ENCODE assay signal across 8 mouse cellular contexts in the genomic region with DNA sequence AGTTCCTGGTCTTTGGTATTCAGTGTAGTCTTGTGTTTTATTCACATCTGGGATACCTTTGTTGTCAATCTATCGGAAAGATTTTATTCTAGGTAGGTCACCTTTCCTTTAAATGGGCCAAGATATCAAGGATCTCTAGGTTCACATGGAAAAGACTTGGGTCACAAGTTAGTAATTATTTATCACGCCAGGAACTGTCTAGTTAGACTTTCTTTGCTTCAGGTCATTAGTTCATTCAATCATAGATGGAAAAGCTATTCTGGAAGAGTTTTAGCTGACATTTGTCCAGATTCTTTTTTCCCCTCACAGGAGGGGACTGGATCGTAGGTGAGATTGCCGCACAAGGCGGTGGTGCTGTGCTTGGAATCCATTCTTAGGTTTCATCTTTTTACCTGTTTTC. TPM values are rescaled to one million over a fixed set of nuclear protein-coding genes. Genes with fewer than 3 reads are reported as not detected.
DNase-seq lines count a peak whose midpoint lies in the region; ATAC-seq and TF ChIP-seq lines count a peak whose summit lies in the region.

No protein-coding gene starts in this region.

- intact Hi-C loops in left cerebral cortex, postnatal 36 days (cut with DNase I): loop anchor here (2.0 kb wide), 1 partner anchor 69 kb away; no protein-coding TSS in a partner anchor

- no peak for DNase-seq in kidney, postnatal 10 days
- no peak for DNase-seq in hindbrain, embryonic 14.5 days (ENCODE audit: low spot score)
- DNase-seq in right cerebral cortex, adult 2 months (ENCODE audit: low spot score in 2 of 2): no peak
- no peak for DNase-seq in left cerebral cortex, postnatal 36 days (ENCODE audit: low spot score in 2 of 2)
- no peak for DNase-seq in spleen, adult 18-20 months

- H3K4me3 ChIP-seq in kidney, embryonic 16.5 days (ENCODE audit: low read length): peak overlapping the region; percentile 98
- H3K4me3 ChIP-seq in cortical plate, adult 2 months (ENCODE audit: insufficient read depth, low read length): peak overlapping the region; percentile 96; the same call in 1 of the 2 replicates
- H3K4me3 ChIP-seq in hindbrain, embryonic 14.5 days (replicated peaks; ENCODE audit: low read length): peak overlapping the region; percentile 95
- H3K4me3 ChIP-seq in midbrain, embryonic 15.5 days: peak overlapping the region; percentile 98

- H3K27ac ChIP-seq in kidney, embryonic 16.5 days (ENCODE audit: low read length): peak overlapping the region; percentile 98; the same call in 1 of the 2 replicates
- no peak overlapping the region for H3K27ac ChIP-seq in cortical plate, adult 2 months (ENCODE audit: insufficient read depth, low read length)
- H3K27ac ChIP-seq in hindbrain, embryonic 14.5 days: peak overlapping the region; percentile 99
- peak overlapping the region; percentile 75 for H3K27ac ChIP-seq in midbrain, embryonic 15.5 days

- 25% methylated on average over 5 of the region's 5 CpGs for WGBS in kidney, embryonic 16.5 days
- WGBS in hindbrain, embryonic 14.5 days: 25% methylated on average over 5 of the region's 5 CpGs
- WGBS in midbrain, embryonic 15.5 days: 25% methylated on average over 5 of the region's 5 CpGs

- H3K4me1 ChIP-seq in kidney, embryonic 16.5 days (ENCODE audit: insufficient read depth, low read length): peaks cover 18% of the 10 kb centered on the region
- H3K4me1 ChIP-seq in cortical plate, adult 2 months (ENCODE audit: control insufficient read depth, insufficient read depth, low read length): peaks cover 4% of the 10 kb centered on the region
- H3K4me1 ChIP-seq in hindbrain, embryonic 14.5 days (replicated peaks; ENCODE audit: control insufficient read depth, insufficient read depth, low read length): peaks cover 14% of the 10 kb centered on the region
- peaks cover 19% of the 10 kb centered on the region for H3K4me1 ChIP-seq in midbrain, embryonic 15.5 days

- 0 out of 2 replicates have a peak, but pooled peaks cover 3% of the 10 kb centered on the region for H3K27me3 ChIP-seq in kidney, embryonic 16.5 days (ENCODE audit: insufficient read depth, low read length)
- peaks cover 13% of the 10 kb centered on the region; the same call in 1 of the 2 replicates for H3K27me3 ChIP-seq in hindbrain, embryonic 14.5 days (ENCODE audit: control insufficient read depth, insufficient read depth, low read length)
- H3K27me3 ChIP-seq in midbrain, embryonic 15.5 days (replicated peaks): peaks cover 11% of the 10 kb centered on the region; the same call in 1 of the 2 replicates

- no peaks in the 10 kb centered on the region for H3K9me3 ChIP-seq in kidney, embryonic 16.5 days (ENCODE audit: low read length)
- H3K9me3 ChIP-seq in hindbrain, embryonic 14.5 days (ENCODE audit: control insufficient read depth, low read length): no peaks in the 10 kb centered on the region
- no peaks in the 10 kb centered on the region for H3K9me3 ChIP-seq in midbrain, embryonic 15.5 days

- peak overlapping the region; percentile 60 for H3K4me2 ChIP-seq in kidney, embryonic 16.5 days (replicated peaks; ENCODE audit: low read depth, low read length)
- H3K4me2 ChIP-seq in hindbrain, embryonic 14.5 days (replicated peaks): peak overlapping the region; percentile 98
- H3K4me2 ChIP-seq in midbrain, embryonic 15.5 days: peak overlapping the region; percentile 48

- TF ChIP-seq CTCF in cortical plate, adult 2 months (IDR thresholded peaks at IDR 0.05; ENCODE audit: extremely low read depth, insufficient read depth, low read length): no peak

- no peak for ATAC-seq in kidney, embryonic 16.5 days (ENCODE audit: low FRiP score, low TSS enrichment)
- ATAC-seq in hindbrain, embryonic 14.5 days (ENCODE audit: low FRiP score): no peak
- peak; percentile 2; the same call in 1 of the 2 replicates for ATAC-seq in midbrain, embryonic 15.5 days (replicated peaks)

- peak overlapping the region; percentile 59 for H3K9ac ChIP-seq in kidney, embryonic 16.5 days (replicated peaks; ENCODE audit: low read length)
- H3K9ac ChIP-seq in hindbrain, embryonic 14.5 days: peak overlapping the region; percentile 98
- H3K9ac ChIP-seq in midbrain, embryonic 15.5 days: no peak overlapping the region

- TF ChIP-seq POLR2A in cortical plate, adult 2 months (IDR thresholded peaks at IDR 0.05; ENCODE audit: extremely low read depth, insufficient read depth, low read length): no peak

- H3K36me3 ChIP-seq in kidney, embryonic 16.5 days (ENCODE audit: insufficient read depth, low read length): no peaks in the 10 kb centered on the region
- no peaks in the 10 kb centered on the region for H3K36me3 ChIP-seq in hindbrain, embryonic 14.5 days (replicated peaks; ENCODE audit: control insufficient read depth, insufficient read depth)
- no peaks in the 10 kb centered on the region for H3K36me3 ChIP-seq in midbrain, embryonic 15.5 days (replicated peaks)

RNA-seq across cellular contexts. Expression of gene Ap1g1, which starts 0.5 kb away (rescaled TPM):
- 46.6 and 53.6 TPM in 2 replicates for polyA plus RNA-seq in kidney, embryonic 16.5 days (2015; fragmentation: Nextera tagmentation; extraction: Ambion mirVana)
- 68.4 and 68.9 TPM in 2 replicates for polyA plus RNA-seq in cortical plate, adult 2 months (2012; rRNA removed)
- polyA plus RNA-seq in hindbrain, embryonic 14.5 days (2014; fragmentation: Nextera tagmentation; extraction: Ambion mirVana): 39.1 and 46.5 TPM in 2 replicates
- 48.0 and 52.9 TPM in 2 replicates for polyA plus RNA-seq in midbrain, embryonic 15.5 days (2015; fragmentation: Nextera tagmentation; extraction: Ambion mirVana)
- 10 to 100 TPM; 78.5 to 90.3 TPM for total RNA-seq in left cerebral cortex, postnatal 36 days (2021)

RNA-seq across cellular contexts. Expression of gene Atxn1l, which starts 40.3 kb away (rescaled TPM):
- polyA plus RNA-seq in kidney, embryonic 16.5 days (2015; fragmentation: Nextera tagmentation; extraction: Ambion mirVana): 7.5 and 9.3 TPM in 2 replicates
- polyA plus RNA-seq in cortical plate, adult 2 months (2012; rRNA removed): 14.2 and 14.4 TPM in 2 replicates
- 4.6 TPM in 2 replicates for polyA plus RNA-seq in hindbrain, embryonic 14.5 days (2014; fragmentation: Nextera tagmentation; extraction: Ambion mirVana)
- polyA plus RNA-seq in midbrain, embryonic 15.5 days (2015; fragmentation: Nextera tagmentation; extraction: Ambion mirVana): 3.5 and 4.1 TPM in 2 replicates
- total RNA-seq in left cerebral cortex, postnatal 36 days (2021): 10 to 100 TPM; 41.0 to 41.8 TPM

Comparison
In these comparisons a context has a peak if more than half of its experiments do, and no peak if none do; other contexts are left out.
1. H3K4me2 ChIP-seq: peak in every context shown above with its lines; median percentile 98 in hindbrain, embryonic 14.5 days; 60 in kidney, embryonic 16.5 days; 48 in midbrain, embryonic 15.5 days.